Mouse (Mus musculus) heart, postnatal 0 days (tissue): Measurements from ENCODE around the gene Gm9922. TPM values are rescaled to one million over a fixed set of nuclear protein-coding genes. Genes with fewer than 3 reads are reported as not detected.
A peak's percentile ranks its signal among the peaks of the same experiment; 100 is the strongest.

Experiments
- ATAC-seq: fragments of 200-750 bp; cut with Nextera tagmentation; 2 replicates; pipeline ENCODE4 v1.8.0; 2017; ENCODE audit warnings: low read depth, moderate number of reproducible peaks, moderate library complexity; ENCODE audit not compliant: insufficient read depth
- DNase-seq: peaks from one replicate; pipeline ENCODE4 v3.0.0-alpha.2; 2016; ENCODE audit warnings: low spot score
- H3K27ac ChIP-seq: fragments of 300-500 bp; sonication (generic); 2 replicates; pipeline ENCODE4 v1.5.1; 2014; ENCODE audit warnings: low read depth, mild to moderate bottlenecking
- H3K27me3 ChIP-seq: fragments of 300-500 bp; sonication (generic); 2 replicates; pipeline ENCODE4 v1.6.1; 2014; ENCODE audit warnings: low read length, mixed read lengths; ENCODE audit not compliant: control insufficient read depth, insufficient read depth
- H3K36me3 ChIP-seq: fragments of 300-500 bp; sonication (generic); replicated peaks from 2 replicates; pipeline ENCODE4 v1.6.1; 2014; ENCODE audit warnings: low read length, mixed read lengths; ENCODE audit not compliant: control insufficient read depth, insufficient read depth
- H3K4me1 ChIP-seq: fragments of 300-500 bp; sonication (generic); 2 replicates; pipeline ENCODE4 v1.6.1; 2014; ENCODE audit warnings: antibody characterized with exemption; ENCODE audit not compliant: control insufficient read depth, insufficient read depth
- H3K4me2 ChIP-seq: fragments of 300-500 bp; sonication (generic); 2 replicates; pipeline ENCODE4 v1.6.1; 2014; ENCODE audit warnings: low read depth, mild to moderate bottlenecking, low read length, moderate library complexity
- H3K4me3 ChIP-seq: fragments of 300-500 bp; sonication (generic); 2 replicates; pipeline ENCODE4 v1.5.1; 2014; ENCODE audit warnings: low read depth, low read length
- H3K9ac ChIP-seq: fragments of 300-500 bp; sonication (generic); replicated peaks from 2 replicates; pipeline ENCODE4 v1.6.1; 2014; ENCODE audit warnings: low read depth, low read length, mixed read lengths
- H3K9me3 ChIP-seq: fragments of 300-500 bp; sonication (generic); replicated peaks from 2 replicates; pipeline ENCODE4 v1.6.1; 2016; ENCODE audit warnings: low read length; ENCODE audit not compliant: control insufficient read depth
- CTCF ChIP-seq: IDR thresholded peaks from 2 replicates; pipeline ENCODE4 v1.5.1; 2016; ENCODE audit warnings: antibody characterized with exemption, control low read depth, low read depth
- EP300 ChIP-seq: IDR thresholded peaks from 2 replicates; pipeline ENCODE4 v1.6.1; 2016; ENCODE audit warnings: antibody characterized with exemption, low read depth
- WGBS: fragments of 180-500 bp; shearing (Covaris S2); extraction: QIAGEN DNeasy Blood & Tissue Kit; methylation state at CpG from one replicate; pipeline ENCODE4 v1.1.7; 2014; 5-methylcytosine and 5-hydroxymethylcytosine counted together
- polyA plus RNA-seq: library from polyadenylated mRNA; unstranded; fragments of >200 nt; fragmentation: Nextera tagmentation; extraction: Ambion mirVana; gene quantifications from 2 replicates; pipeline ENCODE4 v1.2.1, GENCODE M21; 2015
- total RNA-seq: library from RNA; depleted of rRNA; stranded (reverse); fragments of >200 nt; gene quantifications from 2 replicates; pipeline ENCODE4 v1.2.3, GENCODE M21; 2014; ENCODE audit warnings: low replicate concordance; rRNA removed

Gene Gm9922
- total RNA-seq (10.5 and 14.2 TPM in 2 replicates), polyA plus RNA-seq (7.0 and 7.2 TPM in 2 replicates)

DNA sequence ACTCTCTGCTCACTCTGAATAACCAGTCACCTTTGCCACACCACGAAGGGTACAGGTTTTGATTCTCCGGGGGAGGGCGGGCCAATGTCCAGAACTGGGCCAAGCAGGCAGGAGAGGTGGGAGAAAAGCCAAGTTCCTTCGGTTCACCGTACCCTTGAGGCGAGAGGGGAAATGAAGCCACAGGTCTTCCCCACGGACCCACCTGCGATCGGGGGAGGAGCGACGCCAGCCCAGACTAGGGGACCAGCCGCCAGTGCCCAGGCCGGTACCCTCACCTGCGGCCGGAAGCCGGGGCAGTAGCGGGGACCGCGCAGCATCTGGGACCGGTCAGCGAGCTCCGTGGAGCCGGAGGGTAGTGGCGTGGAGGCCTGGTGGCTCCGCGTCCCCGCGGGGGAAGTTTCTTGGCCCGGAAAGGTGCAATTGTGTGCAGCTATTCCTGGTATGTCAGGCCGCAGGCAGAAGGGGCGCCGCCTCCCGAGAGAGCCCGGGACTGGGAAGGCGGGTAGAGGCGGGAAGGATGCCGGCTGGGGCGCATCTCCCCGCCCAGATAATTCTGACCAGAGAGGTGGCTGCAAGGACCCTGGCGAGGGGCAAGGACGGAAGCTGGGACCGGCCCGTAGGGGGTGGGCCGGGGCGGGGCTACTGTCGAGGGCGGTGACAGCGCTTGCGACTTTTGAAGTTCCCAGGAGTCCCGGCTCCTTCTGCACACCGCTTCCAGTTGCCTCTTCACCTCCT, at the start of gene Gm9922, which contains the start of gene Lmo7:
Gene Gm9922, minus strand, starts transcription at position 578 of the 735 bp plus-strand sequence.
Gene Lmo7, plus strand, starts transcription at position 721 of the 735 bp plus-strand sequence.
- H3K9me3 ChIP-seq = no peaks in the 10 kb centered on the region
- no peak for TF ChIP-seq EP300
- no peak for TF ChIP-seq CTCF
- peak within 1 kb of the TSS; percentile 67 for H3K9ac ChIP-seq
- H3K36me3 ChIP-seq = no peaks in the 10 kb centered on the region
- peak within 1 kb of the TSS; percentile 94 for H3K4me2 ChIP-seq
- H3K27me3 ChIP-seq = no peaks in the 10 kb centered on the region
- peak within 1 kb of the TSS; percentile 69 for H3K4me3 ChIP-seq
- DNase-seq = peak; percentile 46
- H3K27ac ChIP-seq = peak within 1 kb of the TSS; percentile 73
- ATAC-seq = peak; percentile 88
- WGBS = under 1% methylated on average over 51 of the region's 51 CpGs
- peaks cover 3% of the 10 kb centered on the region; the same call in 1 of the 2 replicates for H3K4me1 ChIP-seq

DNA sequence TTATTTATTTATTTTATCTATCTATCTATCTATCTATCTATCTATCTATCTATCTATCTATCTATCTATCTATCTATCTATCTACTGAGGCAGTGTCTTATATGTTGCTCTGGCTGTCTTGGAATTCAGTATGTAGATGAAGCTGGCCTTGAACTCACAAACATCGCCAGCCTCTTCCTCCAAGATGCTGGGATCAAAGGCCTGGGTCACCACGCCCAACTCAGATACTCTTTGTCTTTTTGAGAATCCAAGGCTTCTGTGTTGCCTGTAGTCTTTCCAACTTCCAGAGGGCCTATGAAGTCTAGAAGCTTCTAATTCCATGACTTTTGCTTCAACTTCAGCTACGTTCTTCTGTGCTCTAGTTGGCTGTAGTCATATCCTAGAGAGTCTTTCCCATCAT, 48.8 kb upstream of the Gm9922 start:
- no peak overlapping the region for H3K9ac ChIP-seq
- H3K4me3 ChIP-seq = no peak overlapping the region
- DNase-seq = no peak
- H3K9me3 ChIP-seq = no peaks in the 10 kb centered on the region
- H3K4me2 ChIP-seq = no peak overlapping the region
- 92% methylated on average over 3 of the region's 3 CpGs for WGBS
- H3K4me1 ChIP-seq = no peaks in the 10 kb centered on the region; the same call in 1 of the 2 replicates
- TF ChIP-seq EP300 = no peak
- TF ChIP-seq CTCF = no peak
- no peaks in the 10 kb centered on the region for H3K36me3 ChIP-seq
- H3K27ac ChIP-seq = no peak overlapping the region
- ATAC-seq = no peak
- no peaks in the 10 kb centered on the region for H3K27me3 ChIP-seq

- no peak overlapping the region for H3K4me3 ChIP-seq
- no peak overlapping the region for H3K9ac ChIP-seq
- no peaks in the 10 kb centered on the region; the same call in 1 of the 2 replicates for H3K4me1 ChIP-seq
- DNase-seq (no peak), ATAC-seq (no peak)
- WGBS = 64% methylated on average over 3 of the region's 3 CpGs
- H3K9me3 ChIP-seq = no peaks in the 10 kb centered on the region
- no peak overlapping the region for H3K27ac ChIP-seq
- H3K36me3 ChIP-seq = no peaks in the 10 kb centered on the region
- no peaks in the 10 kb centered on the region for H3K27me3 ChIP-seq
- H3K4me2 ChIP-seq = no peak overlapping the region
- no peak for TF ChIP-seq CTCF
- TF ChIP-seq EP300 = no peak
These were observed 47.5 kb upstream of the Gm9922 start for GRCm38 (mm10) chr14:101777129-101777493.

DNA sequence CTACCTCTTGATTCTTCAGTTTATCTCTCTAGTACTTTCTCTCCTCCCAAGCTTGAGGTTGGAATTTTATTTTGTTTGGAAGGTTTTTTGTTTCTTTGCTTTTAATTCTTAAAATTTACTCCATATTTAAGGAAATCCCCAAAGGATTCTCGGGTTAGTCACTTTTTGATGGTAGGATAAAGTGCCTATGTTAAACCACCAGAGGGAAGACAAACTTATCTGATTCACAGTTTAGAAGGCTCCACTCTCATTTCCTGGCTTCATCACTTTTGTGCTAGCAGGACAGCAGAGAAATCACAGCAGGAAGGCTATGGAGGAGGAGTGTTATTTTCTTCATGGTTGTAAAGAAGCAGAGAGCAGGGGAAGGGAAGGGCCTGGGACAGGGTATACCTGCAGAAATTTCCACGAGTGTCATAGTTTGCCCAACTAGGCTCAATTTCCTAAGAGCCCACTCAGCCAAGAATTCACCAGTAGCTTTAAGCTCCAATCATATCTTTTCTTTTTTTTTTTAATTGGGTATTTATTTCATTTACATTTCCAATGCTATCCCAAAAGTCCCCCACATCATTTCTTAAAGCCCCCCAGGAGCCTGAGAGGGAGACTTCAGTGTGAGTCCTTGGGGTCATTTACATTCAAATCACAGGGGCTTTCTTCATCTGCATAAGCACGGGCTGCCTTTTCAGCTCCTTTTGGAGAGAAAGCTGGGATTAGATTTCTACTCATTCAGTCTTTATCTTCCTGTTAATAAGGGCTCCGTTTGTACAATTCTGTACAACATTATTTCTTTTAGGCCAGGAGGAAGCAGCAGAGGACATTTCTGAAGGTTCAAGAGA, 46.9 kb upstream of the Gm9922 start:
- H3K9me3 ChIP-seq = no peaks in the 10 kb centered on the region
- no peak overlapping the region for H3K27ac ChIP-seq
- no peak overlapping the region for H3K9ac ChIP-seq
- DNase-seq (no peak), ATAC-seq (no peak)
- 34% methylated on average over 4 of the region's 4 CpGs for WGBS
- no peak overlapping the region for H3K4me2 ChIP-seq
- no peaks in the 10 kb centered on the region for H3K27me3 ChIP-seq
- no peaks in the 10 kb centered on the region for H3K4me1 ChIP-seq
- H3K4me3 ChIP-seq = no peak overlapping the region
- TF ChIP-seq EP300 (no peak), CTCF (no peak)
- no peaks in the 10 kb centered on the region for H3K36me3 ChIP-seq

GRCm38 (mm10) chr14:101774631-101775030, 45.0 kb upstream of the Gm9922 start:
- 43% methylated on average over 4 of the region's 4 CpGs for WGBS
- TF ChIP-seq CTCF (peak; percentile 54), EP300 (no peak)
- Histone ChIP-seq H3K9ac (no peak overlapping the region), H3K4me3 (no peak overlapping the region), H3K4me1 (no peaks in the 10 kb centered on the region), H3K27me3 (no peaks in the 10 kb centered on the region), H3K9me3 (no peaks in the 10 kb centered on the region), H3K27ac (no peak overlapping the region), H3K4me2 (no peak overlapping the region), H3K36me3 (no peaks in the 10 kb centered on the region)
- DNase-seq (no peak), ATAC-seq (no peak)
